Comparison of ENCODE assay signal across 8 mouse cellular contexts in the genomic region with DNA sequence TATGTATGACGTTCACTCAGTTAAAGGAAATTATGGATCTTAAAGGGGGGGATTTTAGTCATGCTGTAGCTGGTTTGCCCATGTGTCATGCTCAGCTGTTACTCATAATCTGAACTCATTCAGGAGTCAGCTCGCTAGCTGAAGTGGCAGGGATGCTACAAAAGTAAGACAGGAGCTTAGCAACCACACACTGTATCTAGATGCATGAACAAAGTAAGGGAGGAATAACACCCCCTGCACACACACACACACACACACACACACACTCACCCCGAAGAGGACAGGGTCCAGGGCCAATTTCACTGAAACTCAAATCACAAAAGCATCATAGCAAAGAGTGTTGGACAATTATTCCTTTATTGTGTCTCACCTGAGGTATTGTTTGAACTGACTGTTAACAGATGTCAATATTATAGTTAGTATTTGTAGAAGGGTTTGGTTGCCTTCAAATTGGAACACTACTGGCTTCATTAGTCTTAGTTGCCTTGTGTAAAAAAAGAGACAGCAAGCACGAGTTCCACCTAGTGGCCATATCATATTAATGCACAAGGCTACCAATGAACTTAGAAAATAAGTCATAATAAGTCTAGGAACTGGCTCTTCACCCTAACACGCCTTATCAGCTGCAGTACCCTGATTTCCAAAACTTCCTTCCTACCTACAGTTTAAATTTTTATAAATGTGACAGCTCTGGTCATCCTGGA. TPM values are rescaled to one million over a fixed set of nuclear protein-coding genes. Genes with fewer than 3 reads are reported as not detected.
DNase-seq lines count a peak whose midpoint lies in the region; ATAC-seq and TF ChIP-seq lines count a peak whose summit lies in the region.

No protein-coding gene starts in this region.

- H3K9ac ChIP-seq in hindbrain, embryonic 12.5 days, result no peak overlapping the region
- H3K9ac ChIP-seq in neural tube, embryonic 15.5 days (replicated peaks), result no peak overlapping the region

- no peak overlapping the region for H3K27ac ChIP-seq in layer of hippocampus, adult 2 months
- no peak overlapping the region for H3K27ac ChIP-seq in hindbrain, embryonic 12.5 days
- H3K27ac ChIP-seq in neural tube, embryonic 15.5 days (replicated peaks), result no peak overlapping the region

- no peaks in the 10 kb centered on the region for H3K9me3 ChIP-seq in hindbrain, embryonic 12.5 days (replicated peaks)
- H3K9me3 ChIP-seq in neural tube, embryonic 15.5 days (replicated peaks), result no peaks in the 10 kb centered on the region

- H3K4me1 ChIP-seq in hindbrain, embryonic 12.5 days, result no peaks in the 10 kb centered on the region
- H3K4me1 ChIP-seq in neural tube, embryonic 15.5 days, result no peaks in the 10 kb centered on the region

- 0 out of 2 replicates have a peak, but pooled peaks have one; percentile 19 for ATAC-seq in hindbrain, embryonic 12.5 days (ENCODE audit: low FRiP score)
- ATAC-seq in neural tube, embryonic 15.5 days (ENCODE audit: low FRiP score), result peak; percentile 61; the same call in 1 of the 2 replicates

- no peaks in the 10 kb centered on the region for H3K27me3 ChIP-seq in hindbrain, embryonic 12.5 days
- no peaks in the 10 kb centered on the region for H3K27me3 ChIP-seq in neural tube, embryonic 15.5 days (replicated peaks)

- H3K4me3 ChIP-seq in layer of hippocampus, adult 2 months, result no peak overlapping the region
- no peak overlapping the region for H3K4me3 ChIP-seq in hindbrain, embryonic 12.5 days
- H3K4me3 ChIP-seq in neural tube, embryonic 15.5 days (replicated peaks), result no peak overlapping the region

- WGBS in hindbrain, embryonic 12.5 days, result 67% methylated on average over 5 of the region's 5 CpGs
- 64% methylated on average over 5 of the region's 5 CpGs for WGBS in neural tube, embryonic 15.5 days

- TF ChIP-seq CTCF in layer of hippocampus, adult 2 months (conservative IDR thresholded peaks at IDR 0.05), result peak; percentile 89

- H3K4me2 ChIP-seq in hindbrain, embryonic 12.5 days (replicated peaks), result no peak overlapping the region
- H3K4me2 ChIP-seq in neural tube, embryonic 15.5 days, result no peak overlapping the region

- DNase-seq in layer of hippocampus, adult 2 months (ENCODE audit: low spot score in 2 of 2), result peak; percentile 32 to 41
- DNase-seq in layer of hippocampus, adult 8-10 months (ENCODE audit: low spot score in 2 of 2), result no peak
- DNase-seq in MEL-GATA-1-ER (ENCODE audit: extremely low read depth, low read depth), result peak; percentile 51
- peak; percentile 44 for DNase-seq in c-Kit-positive CD71-positive TER-119-negative erythroid progenitor cells, embryonic 14.5 days (ENCODE audit: low read depth)
- no peak for DNase-seq in urinary bladder, postnatal 4 days (ENCODE audit: low spot score in 2 of 2)
- DNase-seq in spleen, postnatal 14 days (ENCODE audit: low spot score in 2 of 2), result no peak

- no peaks in the 10 kb centered on the region for H3K36me3 ChIP-seq in hindbrain, embryonic 12.5 days
- no peaks in the 10 kb centered on the region for H3K36me3 ChIP-seq in neural tube, embryonic 15.5 days

RNA-seq across cellular contexts. Expression of gene Asns, which starts 32.5 kb away (rescaled TPM):
- 10 to 100 TPM; 98.4 to 99.9 TPM for total RNA-seq in layer of hippocampus, adult 2 months (2021)
- 100 to 1,000 TPM in 2 of 4 experiments, 10 to 100 TPM in 2; 93.4 to 109 (median 101) TPM for total RNA-seq in layer of hippocampus, adult 8-10 months (2022)
- polyA plus RNA-seq in hindbrain, embryonic 12.5 days (2016; fragmentation: Nextera tagmentation; extraction: Ambion mirVana), result 41.8 and 50.7 TPM in 2 replicates
- 108 and 114 TPM in 2 replicates for polyA plus RNA-seq in neural tube, embryonic 15.5 days (2015; fragmentation: Nextera tagmentation; extraction: Ambion mirVana)

Comparison
In these comparisons a context has a peak if more than half of its experiments do, and no peak if none do; other contexts are left out.
1. DNase-seq: peak in layer of hippocampus, adult 2 months (2 of 2), MEL-GATA-1-ER (single experiment) and c-Kit-positive CD71-positive TER-119-negative erythroid progenitor cells, embryonic 14.5 days (single experiment); none in layer of hippocampus, adult 8-10 months (0 of 2), urinary bladder, postnatal 4 days (0 of 2) and spleen, postnatal 14 days (0 of 2).